Mouse (Mus musculus) liver, embryonic 14.5 days (tissue): ENCODE data around the gene Slc6a11.

Experiments used
- CTCF ChIP-seq: IDR thresholded peaks from 2 replicates; pipeline ENCODE4 v1.5.1; 2016; ENCODE audit warnings: antibody characterized with exemption, low read depth, control low read depth
- EP300 ChIP-seq: IDR thresholded peaks from 2 replicates; pipeline ENCODE4 v1.6.1; 2016; ENCODE audit warnings: antibody characterized with exemption, low read depth

DNA sequence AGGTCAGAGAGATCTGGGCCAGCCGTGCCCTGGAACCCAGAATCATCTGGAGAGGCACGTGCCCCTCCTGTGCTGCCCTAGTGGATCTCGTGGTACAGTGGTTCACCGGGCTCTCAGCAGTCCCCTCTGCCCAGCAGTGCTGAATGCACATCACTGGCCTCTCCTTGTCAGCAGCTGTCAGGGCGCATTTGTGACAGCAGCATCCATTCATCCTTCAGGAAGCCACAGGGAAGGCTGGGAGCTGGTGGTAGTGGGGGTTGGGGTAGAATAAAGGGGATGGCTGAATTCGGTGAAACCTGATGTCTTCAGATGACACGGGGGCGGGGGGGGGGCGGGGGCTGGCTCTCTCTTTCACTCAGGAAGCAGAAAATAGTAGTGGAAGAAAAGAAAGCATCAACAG, 38.8 kb upstream of the Slc6a11 start:
- TF ChIP-seq CTCF (no peak), EP300 (no peak)
